Mouse (Mus musculus): ENCODE results near the gene Fstl1.

GRCm38 (mm10) chr16:37860213-37860612 lies 83.5 kb downstream of the Fstl1 start:
- TF ChIP-seq CTCF (conservative IDR thresholded peaks at IDR 0.05; ENCODE audit: insufficient read depth, insufficient read length, low read depth, low read length) (no peak), POLR2A (IDR thresholded peaks at IDR 0.05; ENCODE audit: low read depth, low read length) (no peak)
